Mouse (Mus musculus) frontal cortex, adult 2 months (tissue): Measurements from ENCODE around the gene Fbxl18. TPM values are rescaled to one million over a fixed set of nuclear protein-coding genes. Genes with fewer than 3 reads are reported as not detected.

Source experiments
- DNase-seq, 2 experiments: peaks; one replicate each; pipeline ENCODE4 v3.0.0; 2022; ENCODE audit warnings: low spot score in 1 of 2; ENCODE audit errors: extremely low spot score in 1 of 2
- polyA plus RNA-seq: library from polyadenylated mRNA; depleted of rRNA; stranded (reverse); fragments of >200 nt; gene quantifications from 2 replicates; pipeline ENCODE4 v1.2.3, GENCODE M21; 2012; rRNA removed

The Fbxl18 gene
- 20.2 and 22.4 TPM in 2 replicates for polyA plus RNA-seq

GRCm38 (mm10) chr5:142894918-142895613 lies at the start of gene Fbxl18:
Gene Fbxl18, minus strand, starts transcription at chr5:142895421.
- DNase-seq = peak; percentile 71 to 91

- DNase-seq = no peak
Observed at GRCm38 (mm10) chr5:142940393-142940792, 45.2 kb upstream of the Fbxl18 start.

GRCm38 (mm10) chr5:142937956-142938727 lies 42.9 kb upstream of the Fbxl18 start:
- DNase-seq = peak in 1 of 2 experiments; percentile 63

GRCm38 (mm10) chr5:142936336-142936719 lies 41.1 kb upstream of the Fbxl18 start:
- peak in 1 of 2 experiments; percentile 92 for DNase-seq

GRCm38 (mm10) chr5:142935642-142936335 lies 40.6 kb upstream of the Fbxl18 start:
- DNase-seq = peak; percentile 73 to 86

- no peak for DNase-seq
Observed at GRCm38 (mm10) chr5:142932731-142933130, 37.5 kb upstream of the Fbxl18 start.

- DNase-seq = peak in 1 of 2 experiments; percentile 89
Observed at GRCm38 (mm10) chr5:142932084-142932685, 37.0 kb upstream of the Fbxl18 start.

- no peak for DNase-seq
Observed at GRCm38 (mm10) chr5:142931241-142931745, 36.1 kb upstream of the Fbxl18 start.

GRCm38 (mm10) chr5:142929400-142929752 lies 34.2 kb upstream of the Fbxl18 start:
- no peak for DNase-seq

- DNase-seq = peak; percentile 49 to 75
Observed at GRCm38 (mm10) chr5:142928749-142929399, 33.7 kb upstream of the Fbxl18 start.

- no peak for DNase-seq
Observed at GRCm38 (mm10) chr5:142927341-142927930, 32.2 kb upstream of the Fbxl18 start.

- DNase-seq = no peak
Observed at GRCm38 (mm10) chr5:142926940-142927228, 31.7 kb upstream of the Fbxl18 start.

GRCm38 (mm10) chr5:142926204-142926939 lies 31.2 kb upstream of the Fbxl18 start:
- DNase-seq = no peak

GRCm38 (mm10) chr5:142924336-142924959 lies 29.2 kb upstream of the Fbxl18 start:
- DNase-seq = no peak

- no peak for DNase-seq
Observed at GRCm38 (mm10) chr5:142923781-142924180, 28.6 kb upstream of the Fbxl18 start.

GRCm38 (mm10) chr5:142922251-142922650 lies 27.0 kb upstream of the Fbxl18 start:
- no peak for DNase-seq

- no peak for DNase-seq
Observed at GRCm38 (mm10) chr5:142921074-142921459, 25.8 kb upstream of the Fbxl18 start.

GRCm38 (mm10) chr5:142920311-142921073 lies 25.3 kb upstream of the Fbxl18 start:
- no peak for DNase-seq
